Mouse (Mus musculus): ENCODE data around the gene Capza2.
"Not testable (repeated sequence)": the region's sequence is repeated elsewhere in the genome, so short reads cannot be mapped to it uniquely, and the experiment has no call there.

DNA sequence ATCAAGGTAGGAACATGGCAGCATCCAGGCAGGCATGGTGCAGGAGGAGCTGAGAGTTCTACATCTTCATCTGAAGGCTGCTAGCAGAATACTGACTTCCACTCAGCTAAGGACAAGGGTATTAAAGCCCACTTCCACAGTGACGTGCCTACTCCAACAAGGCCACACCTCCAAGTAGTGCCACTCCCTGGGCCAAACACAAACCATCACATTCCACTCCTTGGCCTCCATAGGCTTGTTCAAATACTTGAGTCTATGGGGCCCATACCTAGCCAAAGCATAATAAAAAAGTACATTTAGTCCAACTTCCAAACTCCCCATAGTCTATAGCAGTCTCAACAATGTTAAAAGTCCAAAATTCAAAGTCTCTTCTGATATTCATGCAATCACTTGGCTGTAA, 68.0 kb downstream of the Capza2 start:
- TF ChIP-seq CTCF, POLR2A (IDR thresholded peaks at IDR 0.05; ENCODE audit: extremely low read depth, insufficient read depth, low read length): not testable (repeated sequence)

All from cortical plate, adult 2 months (tissue).